Mouse (Mus musculus): ENCODE data around the gene Hoxb3.

GRCm38 (mm10) chr11:96319071-96319902, 3.8 kb upstream of the Hoxb3 start:
- TF ChIP-seq POLR2A (IDR thresholded peaks at IDR 0.05; ENCODE audit: borderline replicate concordance, extremely low read depth, low read depth, low read length) (no peak), CTCF (IDR thresholded peaks at IDR 0.05; ENCODE audit: insufficient read depth, low read length) (no peak)
